Mouse (Mus musculus) neural tube, embryonic 13.5 days (tissue): ENCODE results near the gene Sfswap. TPM values are rescaled to one million over a fixed set of nuclear protein-coding genes. Genes with fewer than 3 reads are reported as not detected.
A peak's percentile ranks its signal among the peaks of the same experiment; 100 is the strongest.

Experiments
- ATAC-seq: fragments of 200-750 bp; cut with Nextera tagmentation; 2 replicates; pipeline ENCODE4 v1.8.0; 2017; ENCODE audit warnings: low read depth, mild to moderate bottlenecking, moderate TSS enrichment, moderate library complexity
- H3K27ac ChIP-seq: fragments of 300-500 bp; sonication (generic); replicated peaks from 2 replicates; pipeline ENCODE4 v1.5.1; 2015; ENCODE audit warnings: moderate library complexity, mild to moderate bottlenecking, inconsistent platforms
- H3K27me3 ChIP-seq: fragments of 300-500 bp; sonication (generic); 2 replicates; pipeline ENCODE4 v1.6.1; 2015; ENCODE audit warnings: mild to moderate bottlenecking, inconsistent platforms
- H3K36me3 ChIP-seq: fragments of 300-500 bp; sonication (generic); 2 replicates; pipeline ENCODE4 v1.6.1; 2015; ENCODE audit warnings: mild to moderate bottlenecking, inconsistent platforms
- H3K4me1 ChIP-seq: fragments of 300-500 bp; sonication (generic); replicated peaks from 2 replicates; pipeline ENCODE4 v1.6.1; 2015; ENCODE audit warnings: inconsistent platforms
- H3K4me2 ChIP-seq: fragments of 300-500 bp; sonication (generic); 2 replicates; pipeline ENCODE4 v1.6.1; 2015; ENCODE audit warnings: inconsistent platforms, mild to moderate bottlenecking, moderate library complexity
- H3K4me3 ChIP-seq: fragments of 300-500 bp; sonication (generic); 2 replicates; pipeline ENCODE4 v1.5.1; 2015; ENCODE audit warnings: mild to moderate bottlenecking, inconsistent platforms
- H3K9ac ChIP-seq: fragments of 300-500 bp; sonication (generic); 2 replicates; pipeline ENCODE4 v1.6.1; 2015; ENCODE audit warnings: moderate library complexity, mild to moderate bottlenecking, inconsistent platforms
- H3K9me3 ChIP-seq: fragments of 300-500 bp; sonication (generic); 2 replicates; pipeline ENCODE4 v1.6.1; 2016; ENCODE audit warnings: inconsistent platforms
- WGBS: fragments of 180-500 bp; shearing (Covaris S2); methylation state at CpG from one replicate; pipeline ENCODE4 v1.1.7; 2015; 5-methylcytosine and 5-hydroxymethylcytosine counted together
- polyA plus RNA-seq: library from polyadenylated mRNA; unstranded; fragments of >200 nt; fragmentation: Nextera tagmentation; extraction: Ambion mirVana; gene quantifications from 2 replicates; pipeline ENCODE4 v1.2.1, GENCODE M21; 2015

The Sfswap gene
- polyA plus RNA-seq, 1 experiment from 2014 or later = 42.8 TPM

- H3K4me2 ChIP-seq = no peak overlapping the region
- H3K4me1 ChIP-seq = no peaks in the 10 kb centered on the region
- no peak overlapping the region for H3K27ac ChIP-seq
- no peak for ATAC-seq
- H3K9me3 ChIP-seq = no peaks in the 10 kb centered on the region
- H3K27me3 ChIP-seq = no peaks in the 10 kb centered on the region
- H3K4me3 ChIP-seq = no peak overlapping the region
- H3K36me3 ChIP-seq = peaks cover 92% of the 10 kb centered on the region
- 94% methylated on average over 4 of the region's 4 CpGs for WGBS
- no peak overlapping the region for H3K9ac ChIP-seq
Measured at GRCm38 (mm10) chr5:129568596-129568995, 67.6 kb downstream of the Sfswap start.

GRCm38 (mm10) chr5:129578201-129578600 lies 77.2 kb downstream of the Sfswap start:
- peaks cover 28% of the 10 kb centered on the region for H3K27me3 ChIP-seq
- 0 out of 2 replicates have a peak, but pooled peaks have one; percentile 21 for ATAC-seq
- H3K4me2 ChIP-seq = no peak overlapping the region
- WGBS = 57% methylated on average over 12 of the region's 12 CpGs
- H3K36me3 ChIP-seq = peaks cover 5% of the 10 kb centered on the region; the same call in 1 of the 2 replicates
- no peak overlapping the region for H3K4me3 ChIP-seq
- H3K9me3 ChIP-seq = no peaks in the 10 kb centered on the region
- no peak overlapping the region for H3K9ac ChIP-seq
- no peak overlapping the region for H3K27ac ChIP-seq
- H3K4me1 ChIP-seq = peaks cover 2% of the 10 kb centered on the region; the same call in 1 of the 2 replicates

GRCm38 (mm10) chr5:129580046-129580445 lies 79.0 kb downstream of the Sfswap start:
- 26% methylated on average over 6 of the region's 6 CpGs for WGBS
- no peak overlapping the region for H3K27ac ChIP-seq
- H3K4me2 ChIP-seq = no peak overlapping the region
- H3K36me3 ChIP-seq = no peaks in the 10 kb centered on the region
- H3K9ac ChIP-seq = no peak overlapping the region
- H3K27me3 ChIP-seq = peaks cover 35% of the 10 kb centered on the region
- ATAC-seq = no peak
- H3K4me3 ChIP-seq = no peak overlapping the region
- H3K4me1 ChIP-seq = peaks cover 13% of the 10 kb centered on the region
- H3K9me3 ChIP-seq = no peaks in the 10 kb centered on the region

GRCm38 (mm10) chr5:129580572-129580971 lies 79.6 kb downstream of the Sfswap start:
- peaks cover 18% of the 10 kb centered on the region for H3K4me1 ChIP-seq
- H3K4me3 ChIP-seq = no peak overlapping the region
- H3K27me3 ChIP-seq = peaks cover 41% of the 10 kb centered on the region
- H3K9me3 ChIP-seq = no peaks in the 10 kb centered on the region
- 81% methylated on average over 9 of the region's 9 CpGs for WGBS
- no peaks in the 10 kb centered on the region for H3K36me3 ChIP-seq
- no peak overlapping the region for H3K27ac ChIP-seq
- H3K9ac ChIP-seq = no peak overlapping the region
- no peak for ATAC-seq
- H3K4me2 ChIP-seq = no peak overlapping the region

GRCm38 (mm10) chr5:129581015-129581414 lies 80.0 kb downstream of the Sfswap start:
- no peak overlapping the region for H3K4me2 ChIP-seq
- H3K9me3 ChIP-seq = no peaks in the 10 kb centered on the region
- 75% methylated on average over 7 of the region's 7 CpGs for WGBS
- H3K4me3 ChIP-seq = no peak overlapping the region
- ATAC-seq = no peak
- no peaks in the 10 kb centered on the region for H3K36me3 ChIP-seq
- peaks cover 44% of the 10 kb centered on the region for H3K27me3 ChIP-seq
- no peak overlapping the region for H3K9ac ChIP-seq
- H3K4me1 ChIP-seq = peaks cover 22% of the 10 kb centered on the region
- H3K27ac ChIP-seq = no peak overlapping the region

GRCm38 (mm10) chr5:129583331-129583730 lies 82.3 kb downstream of the Sfswap start:
- no peaks in the 10 kb centered on the region for H3K9me3 ChIP-seq
- ATAC-seq = no peak
- H3K27ac ChIP-seq = no peak overlapping the region
- peaks cover 35% of the 10 kb centered on the region for H3K4me1 ChIP-seq
- H3K4me2 ChIP-seq = peak overlapping the region; percentile 99
- peaks cover 44% of the 10 kb centered on the region for H3K27me3 ChIP-seq
- peak overlapping the region; percentile 79 for H3K4me3 ChIP-seq
- no peaks in the 10 kb centered on the region for H3K36me3 ChIP-seq
- peak overlapping the region; percentile 85 for H3K9ac ChIP-seq
- WGBS = 6% methylated on average over 12 of the region's 12 CpGs

GRCm38 (mm10) chr5:129583761-129584582 lies 83.0 kb downstream of the Sfswap start, which contains the start of gene Mmp17:
Gene Mmp17 (plus strand): TSS chr5:129584169.
- Histone ChIP-seq H3K36me3 (no peaks in the 10 kb centered on the region), H3K9me3 (no peaks in the 10 kb centered on the region), H3K4me1 (peaks cover 35% of the 10 kb centered on the region), H3K27ac (peak within 1 kb of the TSS; percentile 40; the same call in 1 of the 2 replicates), H3K4me2 (peak within 1 kb of the TSS; percentile 99), H3K9ac (peak within 1 kb of the TSS; percentile 85), H3K4me3 (peak within 1 kb of the TSS; percentile 79), H3K27me3 (peaks cover 44% of the 10 kb centered on the region)
- ATAC-seq = peak; percentile 91
- WGBS = under 1% methylated on average over 69 of the region's 80 CpGs

GRCm38 (mm10) chr5:129584583-129585541 lies 83.8 kb downstream of the Sfswap start:
- H3K27ac ChIP-seq = no peak overlapping the region
- under 1% methylated on average over 76 of the region's 76 CpGs for WGBS
- H3K9ac ChIP-seq = peak overlapping the region; percentile 85
- H3K4me1 ChIP-seq = peaks cover 35% of the 10 kb centered on the region
- H3K27me3 ChIP-seq = peaks cover 44% of the 10 kb centered on the region
- peak overlapping the region; percentile 99 for H3K4me2 ChIP-seq
- ATAC-seq = peak; percentile 20
- no peaks in the 10 kb centered on the region for H3K36me3 ChIP-seq
- H3K9me3 ChIP-seq = no peaks in the 10 kb centered on the region
- peak overlapping the region; percentile 79 for H3K4me3 ChIP-seq

- Histone ChIP-seq H3K4me2 (peak overlapping the region; percentile 99), H3K9ac (peak overlapping the region; percentile 85), H3K27ac (peak overlapping the region; percentile 67), H3K9me3 (no peaks in the 10 kb centered on the region), H3K36me3 (no peaks in the 10 kb centered on the region), H3K4me1 (peaks cover 41% of the 10 kb centered on the region), H3K4me3 (peak overlapping the region; percentile 79), H3K27me3 (peaks cover 38% of the 10 kb centered on the region)
- peak; percentile 62 for ATAC-seq
- under 1% methylated on average over 17 of the region's 17 CpGs for WGBS
Measured at GRCm38 (mm10) chr5:129586016-129586415, 85.0 kb downstream of the Sfswap start.

GRCm38 (mm10) chr5:129586471-129586870 lies 85.5 kb downstream of the Sfswap start:
- ATAC-seq = no peak
- Histone ChIP-seq H3K9me3 (no peaks in the 10 kb centered on the region), H3K27me3 (peaks cover 33% of the 10 kb centered on the region), H3K4me1 (peaks cover 46% of the 10 kb centered on the region), H3K4me3 (peak overlapping the region; percentile 79), H3K36me3 (no peaks in the 10 kb centered on the region), H3K4me2 (peak overlapping the region; percentile 99), H3K9ac (peak overlapping the region; percentile 65), H3K27ac (peak overlapping the region; percentile 67)
- 38% methylated on average over 13 of the region's 13 CpGs for WGBS

GRCm38 (mm10) chr5:129590915-129591314 lies 89.9 kb downstream of the Sfswap start:
- H3K36me3 ChIP-seq = 0 out of 2 replicates have a peak, but pooled peaks cover 5% of the 10 kb centered on the region
- peak overlapping the region; percentile 17; the same call in 1 of the 2 replicates for H3K9ac ChIP-seq
- H3K4me2 ChIP-seq = peak overlapping the region; percentile 18; the same call in 1 of the 2 replicates
- WGBS = 7% methylated on average over 11 of the region's 11 CpGs
- peak; percentile 18; the same call in 1 of the 2 replicates for ATAC-seq
- H3K9me3 ChIP-seq = no peaks in the 10 kb centered on the region
- H3K4me1 ChIP-seq = peaks cover 30% of the 10 kb centered on the region
- no peak overlapping the region for H3K4me3 ChIP-seq
- 0 out of 2 replicates have a peak, but pooled peaks cover under 1% of the 10 kb centered on the region for H3K27me3 ChIP-seq
- H3K27ac ChIP-seq = no peak overlapping the region
